Mouse (Mus musculus) hindbrain, embryonic 13.5 days (tissue): Measurements from ENCODE around the gene Prkcq. TPM values are rescaled to one million over a fixed set of nuclear protein-coding genes. Genes with fewer than 3 reads are reported as not detected.

Source experiments
- ATAC-seq: fragments of 200-750 bp; cut with Nextera tagmentation; 2 replicates; pipeline ENCODE4 v1.8.0; 2017; ENCODE audit warnings: moderate TSS enrichment; ENCODE audit not compliant: low FRiP score
- H3K27ac ChIP-seq: fragments of 300-500 bp; sonication (generic); 2 replicates; pipeline ENCODE4 v1.5.1; 2015; ENCODE audit warnings: inconsistent platforms, mild to moderate bottlenecking, moderate library complexity
- H3K27me3 ChIP-seq: fragments of 300-500 bp; sonication (generic); 2 replicates; pipeline ENCODE4 v1.6.1; 2015; ENCODE audit warnings: mild to moderate bottlenecking, inconsistent platforms
- H3K36me3 ChIP-seq: fragments of 300-500 bp; sonication (generic); 2 replicates; pipeline ENCODE4 v1.6.1; 2015; ENCODE audit warnings: mild to moderate bottlenecking, inconsistent platforms
- H3K4me1 ChIP-seq: fragments of 300-500 bp; sonication (generic); replicated peaks from 2 replicates; pipeline ENCODE4 v1.6.1; 2015; ENCODE audit warnings: inconsistent platforms
- H3K4me2 ChIP-seq: fragments of 300-500 bp; sonication (generic); 2 replicates; pipeline ENCODE4 v1.6.1; 2015; ENCODE audit warnings: inconsistent platforms, mild to moderate bottlenecking, moderate library complexity
- H3K4me3 ChIP-seq: fragments of 300-500 bp; sonication (generic); 2 replicates; pipeline ENCODE4 v1.5.1; 2015; ENCODE audit warnings: mild to moderate bottlenecking, inconsistent platforms
- H3K9ac ChIP-seq: fragments of 300-500 bp; sonication (generic); 2 replicates; pipeline ENCODE4 v1.6.1; 2015; ENCODE audit warnings: mild to moderate bottlenecking, inconsistent platforms
- H3K9me3 ChIP-seq: fragments of 300-500 bp; sonication (generic); 2 replicates; pipeline ENCODE4 v1.6.1; 2016; ENCODE audit warnings: inconsistent platforms
- whole genome bisulfite sequencing: fragments of 180-500 bp; shearing (Covaris S2); methylation state at CpG from one replicate; pipeline ENCODE4 v1.1.7; 2015; 5-methylcytosine and 5-hydroxymethylcytosine counted together
- polyA plus RNA-seq: library from polyadenylated mRNA; unstranded; fragments of >200 nt; fragmentation: Nextera tagmentation; extraction: Ambion mirVana; gene quantifications from 2 replicates; pipeline ENCODE4 v1.2.1, GENCODE M21; 2015

Gene Prkcq
- polyA plus RNA-seq, 1 experiment from 2014 or later: 7.2 TPM

DNA sequence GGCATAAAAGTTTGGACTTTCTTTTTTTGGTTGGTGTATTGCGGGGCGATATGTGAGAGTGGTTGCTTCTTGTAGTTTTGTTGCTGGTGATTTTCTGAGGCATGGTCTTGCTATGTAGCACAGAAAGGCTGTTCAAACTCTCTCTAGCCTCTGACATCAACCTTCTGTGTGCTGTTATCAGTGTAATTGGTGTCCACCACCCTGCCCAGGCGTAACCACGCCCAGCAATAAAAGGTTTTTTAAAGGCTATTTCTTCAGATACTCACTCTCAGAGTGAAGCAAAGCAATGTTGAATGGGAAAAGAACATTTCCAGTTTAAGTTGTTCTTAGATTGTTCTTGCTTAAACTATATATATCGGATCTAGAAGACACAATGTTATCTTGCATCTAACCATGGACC is 60.1 kb downstream of the Prkcq start:
- 94% methylated on average over 5 of the region's 5 CpGs for WGBS
- no peak for ATAC-seq
- H3K27ac ChIP-seq: no peak overlapping the region
- H3K36me3 ChIP-seq: no peaks in the 10 kb centered on the region
- H3K9ac ChIP-seq: no peak overlapping the region
- H3K4me2 ChIP-seq: no peak overlapping the region
- H3K4me3 ChIP-seq: no peak overlapping the region
- H3K27me3 ChIP-seq: no peaks in the 10 kb centered on the region
- no peaks in the 10 kb centered on the region for H3K9me3 ChIP-seq
- H3K4me1 ChIP-seq: no peaks in the 10 kb centered on the region

DNA sequence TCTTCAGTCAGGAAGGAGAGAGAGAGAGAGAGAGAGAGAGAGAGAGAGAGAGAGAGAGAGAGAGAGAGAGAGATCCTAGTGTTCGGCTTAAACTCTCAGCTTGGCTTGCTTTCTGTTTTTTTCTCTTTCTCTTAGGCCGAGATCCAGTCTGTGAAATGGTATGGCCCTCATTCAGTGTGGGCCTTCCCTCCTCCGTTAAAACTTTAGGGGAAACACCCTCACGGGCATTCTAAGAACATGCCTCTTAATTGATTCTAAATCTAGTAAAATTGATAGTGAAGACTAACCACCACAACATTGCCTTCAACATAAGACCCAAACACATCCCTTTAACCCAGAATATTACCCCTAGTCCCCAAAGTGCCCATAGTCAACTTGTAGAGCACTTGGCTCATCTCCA is 66.3 kb downstream of the Prkcq start:
- Histone ChIP-seq H3K36me3 (no peaks in the 10 kb centered on the region), H3K9me3 (no peaks in the 10 kb centered on the region), H3K4me1 (no peaks in the 10 kb centered on the region), H3K4me2 (no peak overlapping the region), H3K27ac (no peak overlapping the region), H3K9ac (no peak overlapping the region), H3K4me3 (no peak overlapping the region), H3K27me3 (no peaks in the 10 kb centered on the region)
- WGBS: 88% methylated on average over 4 of the region's 4 CpGs
- no peak for ATAC-seq

GRCm38 (mm10) chr2:11239523-11239922 is 67.6 kb downstream of the Prkcq start:
- Histone ChIP-seq H3K9ac (no peak overlapping the region), H3K9me3 (no peaks in the 10 kb centered on the region), H3K4me3 (no peak overlapping the region), H3K4me1 (no peaks in the 10 kb centered on the region), H3K36me3 (no peaks in the 10 kb centered on the region), H3K27ac (no peak overlapping the region), H3K4me2 (no peak overlapping the region), H3K27me3 (no peaks in the 10 kb centered on the region)
- no peak for ATAC-seq

- Histone ChIP-seq H3K27me3 (no peaks in the 10 kb centered on the region), H3K4me3 (no peak overlapping the region), H3K27ac (no peak overlapping the region), H3K9ac (no peak overlapping the region), H3K9me3 (no peaks in the 10 kb centered on the region), H3K36me3 (no peaks in the 10 kb centered on the region), H3K4me1 (no peaks in the 10 kb centered on the region), H3K4me2 (no peak overlapping the region)
- WGBS: 85% methylated on average over 7 of the region's 7 CpGs
- ATAC-seq: no peak
Observed at GRCm38 (mm10) chr2:11245926-11246325, 74.0 kb downstream of the Prkcq start.

DNA sequence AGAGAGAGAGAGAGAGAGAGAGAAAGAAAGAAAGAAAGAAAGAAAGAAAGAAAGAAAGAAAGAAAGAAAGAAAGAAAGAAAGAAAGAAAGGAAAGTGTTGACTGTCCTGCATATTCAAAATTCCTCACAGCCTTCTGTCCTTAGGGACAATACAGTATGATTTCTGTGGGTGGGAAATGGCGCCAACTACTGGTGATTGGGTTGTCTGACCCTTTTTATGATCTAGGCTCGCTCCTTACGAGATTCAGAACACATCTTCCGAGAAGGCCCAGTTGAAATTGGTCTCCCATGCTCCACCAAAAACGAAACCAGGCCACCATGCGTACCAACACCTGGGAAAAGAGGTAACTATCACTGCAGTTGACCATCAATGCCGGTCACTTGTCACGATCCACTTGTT is 82.0 kb downstream of the Prkcq start:
- H3K36me3 ChIP-seq: no peaks in the 10 kb centered on the region
- no peak overlapping the region for H3K4me2 ChIP-seq
- ATAC-seq: no peak
- H3K4me1 ChIP-seq: no peaks in the 10 kb centered on the region
- H3K4me3 ChIP-seq: no peak overlapping the region
- no peaks in the 10 kb centered on the region for H3K27me3 ChIP-seq
- WGBS: 61% methylated on average over 8 of the region's 8 CpGs
- H3K9ac ChIP-seq: no peak overlapping the region
- H3K27ac ChIP-seq: no peak overlapping the region
- H3K9me3 ChIP-seq: no peaks in the 10 kb centered on the region

DNA sequence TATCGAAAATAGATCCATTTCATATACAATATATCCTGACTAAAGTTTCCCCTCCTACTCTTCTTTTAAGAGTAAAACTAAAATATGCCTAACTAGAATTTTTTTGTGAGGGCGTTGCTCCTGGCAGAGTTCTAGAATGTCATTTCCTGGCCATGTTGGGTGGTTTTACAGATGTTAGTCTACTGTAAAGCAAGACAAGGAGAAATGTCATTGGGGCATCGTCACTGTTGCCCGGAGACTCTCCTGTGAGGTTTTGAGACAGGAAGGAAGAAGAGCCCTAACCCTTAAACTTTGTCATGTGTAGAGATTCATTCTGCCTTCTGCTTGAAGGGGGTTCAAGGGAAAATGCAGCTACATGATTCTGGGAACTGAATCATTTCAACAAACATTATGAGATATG is 82.5 kb downstream of the Prkcq start:
- H3K9me3 ChIP-seq: no peaks in the 10 kb centered on the region
- H3K27ac ChIP-seq: no peak overlapping the region
- H3K4me1 ChIP-seq: no peaks in the 10 kb centered on the region
- no peak overlapping the region for H3K4me3 ChIP-seq
- no peak for ATAC-seq
- 94% methylated on average over 4 of the region's 4 CpGs for WGBS
- no peak overlapping the region for H3K9ac ChIP-seq
- H3K27me3 ChIP-seq: no peaks in the 10 kb centered on the region
- H3K36me3 ChIP-seq: no peaks in the 10 kb centered on the region
- no peak overlapping the region for H3K4me2 ChIP-seq

DNA sequence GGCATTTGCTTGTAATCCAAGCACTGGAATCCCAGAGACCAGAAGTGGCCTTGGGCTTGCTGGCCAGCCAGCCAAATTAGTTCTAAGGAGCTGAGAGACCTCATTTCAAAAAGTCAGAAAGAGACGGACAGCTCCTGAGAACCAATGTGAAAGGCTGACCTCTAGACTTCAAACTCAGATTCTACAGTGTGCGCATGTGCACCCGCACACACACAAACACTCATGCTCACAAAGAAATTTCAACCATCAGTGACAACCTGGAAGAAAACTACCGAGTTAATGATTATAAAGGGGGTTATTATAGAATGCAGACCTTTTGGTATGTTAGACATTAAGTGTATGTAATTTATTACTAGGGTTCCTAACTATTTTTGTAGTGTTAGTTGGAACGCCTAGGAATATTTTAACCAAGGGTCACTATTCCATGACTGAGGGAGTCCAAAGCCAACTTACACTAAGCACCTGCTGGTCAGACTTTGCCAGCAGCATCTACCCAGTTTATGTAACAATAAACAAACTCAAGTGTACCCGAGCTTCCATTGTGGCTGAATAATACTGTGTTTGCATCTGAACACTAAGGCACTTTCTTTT is 85.4 kb downstream of the Prkcq start:
- H3K4me3 ChIP-seq: no peak overlapping the region
- no peak overlapping the region for H3K4me2 ChIP-seq
- H3K9me3 ChIP-seq: no peaks in the 10 kb centered on the region
- WGBS: 83% methylated on average over 6 of the region's 6 CpGs
- H3K4me1 ChIP-seq: no peaks in the 10 kb centered on the region
- H3K36me3 ChIP-seq: no peaks in the 10 kb centered on the region
- H3K9ac ChIP-seq: no peak overlapping the region
- no peak for ATAC-seq
- H3K27me3 ChIP-seq: no peaks in the 10 kb centered on the region
- no peak overlapping the region for H3K27ac ChIP-seq

- ATAC-seq: no peak
- no peaks in the 10 kb centered on the region for H3K9me3 ChIP-seq
- no peaks in the 10 kb centered on the region for H3K27me3 ChIP-seq
- H3K36me3 ChIP-seq: no peaks in the 10 kb centered on the region
- WGBS: 88% methylated on average over 1 of the region's 1 CpGs
- no peak overlapping the region for H3K9ac ChIP-seq
- no peak overlapping the region for H3K4me2 ChIP-seq
- no peaks in the 10 kb centered on the region for H3K4me1 ChIP-seq
- H3K4me3 ChIP-seq: no peak overlapping the region
- no peak overlapping the region for H3K27ac ChIP-seq
Observed at GRCm38 (mm10) chr2:11258181-11258580, 86.3 kb downstream of the Prkcq start.

GRCm38 (mm10) chr2:11259361-11259760 is 87.5 kb downstream of the Prkcq start:
- H3K4me3 ChIP-seq: no peak overlapping the region
- H3K4me1 ChIP-seq: no peaks in the 10 kb centered on the region
- WGBS: 99% methylated on average over 5 of the region's 5 CpGs
- no peak for ATAC-seq
- H3K27ac ChIP-seq: no peak overlapping the region
- H3K4me2 ChIP-seq: no peak overlapping the region
- no peaks in the 10 kb centered on the region for H3K27me3 ChIP-seq
- no peaks in the 10 kb centered on the region for H3K9me3 ChIP-seq
- no peak overlapping the region for H3K9ac ChIP-seq
- no peaks in the 10 kb centered on the region for H3K36me3 ChIP-seq

DNA sequence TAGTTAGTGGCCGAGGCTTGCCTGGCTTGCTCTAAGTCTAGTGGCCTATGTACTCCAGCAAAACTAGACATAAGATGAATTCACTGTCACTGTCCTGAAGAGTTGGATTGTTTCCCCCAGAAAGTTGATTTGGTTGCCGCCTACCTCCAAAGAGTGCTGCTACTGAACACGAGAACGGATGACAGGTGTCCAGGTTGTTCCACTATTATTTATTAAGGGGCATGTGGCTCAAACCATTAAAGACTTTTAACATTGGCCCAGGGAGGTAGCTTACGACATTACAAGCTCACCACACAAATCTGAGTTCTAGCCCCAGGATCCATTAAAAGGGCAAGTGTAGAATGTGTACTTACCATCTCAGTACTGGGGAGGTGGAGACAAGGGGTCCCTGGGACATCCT is 92.9 kb downstream of the Prkcq start:
- Histone ChIP-seq H3K27me3 (no peaks in the 10 kb centered on the region), H3K4me3 (no peak overlapping the region), H3K4me2 (no peak overlapping the region), H3K27ac (no peak overlapping the region), H3K36me3 (no peaks in the 10 kb centered on the region), H3K4me1 (no peaks in the 10 kb centered on the region), H3K9me3 (no peaks in the 10 kb centered on the region), H3K9ac (no peak overlapping the region)
- 93% methylated on average over 5 of the region's 5 CpGs for WGBS
- no peak for ATAC-seq

- ATAC-seq: no peak
- Histone ChIP-seq H3K36me3 (no peaks in the 10 kb centered on the region), H3K9ac (no peak overlapping the region), H3K27ac (no peak overlapping the region), H3K4me3 (no peak overlapping the region), H3K9me3 (no peaks in the 10 kb centered on the region), H3K27me3 (no peaks in the 10 kb centered on the region), H3K4me1 (no peaks in the 10 kb centered on the region), H3K4me2 (no peak overlapping the region)
- WGBS: 79% methylated on average over 9 of the region's 9 CpGs
Observed at GRCm38 (mm10) chr2:11265455-11265854, 93.5 kb downstream of the Prkcq start.

DNA sequence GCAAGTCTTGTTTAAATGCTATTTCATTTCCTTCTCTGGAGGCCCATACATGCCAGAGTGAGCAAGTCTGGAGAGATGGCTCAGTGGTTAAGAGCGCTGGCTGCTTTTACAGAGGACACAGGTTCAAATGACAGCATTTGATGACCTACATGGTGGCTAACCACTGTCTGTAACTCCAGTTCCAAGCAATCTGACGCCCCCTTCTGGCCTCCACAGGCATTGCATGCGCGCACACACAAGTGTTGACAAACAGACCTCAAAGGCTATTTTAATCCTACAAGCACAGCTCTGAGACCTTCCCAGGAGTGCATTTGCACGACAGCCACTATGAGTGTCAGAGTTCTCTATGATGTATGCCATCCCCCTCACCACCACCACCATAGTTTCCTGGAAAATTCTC is 94.4 kb downstream of the Prkcq start:
- H3K27me3 ChIP-seq: no peaks in the 10 kb centered on the region
- no peak overlapping the region for H3K9ac ChIP-seq
- no peak overlapping the region for H3K27ac ChIP-seq
- no peaks in the 10 kb centered on the region for H3K9me3 ChIP-seq
- no peak overlapping the region for H3K4me3 ChIP-seq
- WGBS: 66% methylated on average over 5 of the region's 5 CpGs
- no peak for ATAC-seq
- no peak overlapping the region for H3K4me2 ChIP-seq
- no peaks in the 10 kb centered on the region for H3K4me1 ChIP-seq
- H3K36me3 ChIP-seq: no peaks in the 10 kb centered on the region

DNA sequence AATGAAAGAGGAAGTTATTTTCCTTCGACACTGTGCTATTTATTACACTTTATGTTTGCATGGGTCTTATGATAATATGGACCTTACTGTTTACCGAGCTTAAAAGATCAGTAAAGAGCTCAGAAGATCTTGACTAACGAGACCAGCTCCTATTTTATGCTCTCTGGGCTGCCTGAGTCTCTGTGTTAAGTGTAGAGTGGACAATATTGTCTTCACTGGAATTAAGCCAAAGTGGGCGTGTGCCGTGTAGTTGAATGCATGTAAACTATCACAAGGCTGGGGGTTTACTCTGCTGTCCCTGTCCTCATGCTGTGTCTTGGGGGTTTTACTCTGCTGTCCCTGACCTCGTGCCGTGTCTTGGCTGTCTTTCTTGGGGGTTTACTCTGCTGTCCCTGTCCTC is 107.1 kb downstream of the Prkcq start:
- WGBS: 81% methylated on average over 7 of the region's 7 CpGs
- Histone ChIP-seq H3K4me3 (no peak overlapping the region), H3K4me1 (no peaks in the 10 kb centered on the region), H3K27ac (no peak overlapping the region), H3K36me3 (no peaks in the 10 kb centered on the region), H3K9ac (no peak overlapping the region), H3K9me3 (no peaks in the 10 kb centered on the region), H3K27me3 (no peaks in the 10 kb centered on the region), H3K4me2 (no peak overlapping the region)
- ATAC-seq: no peak

DNA sequence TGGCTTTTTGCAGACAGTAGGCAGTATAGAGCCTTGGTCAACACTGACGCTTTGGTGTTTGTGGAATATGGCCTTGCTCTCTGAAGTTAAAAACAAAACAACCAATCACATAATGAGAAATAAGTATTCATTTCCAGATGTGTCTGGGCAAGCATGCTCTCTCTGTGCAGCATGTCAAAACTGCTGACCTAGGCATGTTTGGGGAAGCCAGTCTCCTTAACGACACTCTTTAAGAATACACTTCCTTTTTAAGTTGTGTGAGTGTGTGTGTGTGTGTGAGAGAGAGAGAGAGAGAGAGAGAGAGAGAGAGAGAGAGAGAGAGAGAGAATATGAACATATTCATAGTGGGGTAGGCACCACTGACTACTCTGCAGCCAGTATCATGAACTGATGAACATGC is 108.3 kb downstream of the Prkcq start:
- Histone ChIP-seq H3K4me3 (no peak overlapping the region), H3K4me1 (no peaks in the 10 kb centered on the region), H3K9ac (no peak overlapping the region), H3K36me3 (no peaks in the 10 kb centered on the region), H3K9me3 (no peaks in the 10 kb centered on the region), H3K4me2 (no peak overlapping the region), H3K27ac (no peak overlapping the region), H3K27me3 (no peaks in the 10 kb centered on the region)
- 81% methylated on average over 2 of the region's 2 CpGs for WGBS
- ATAC-seq: no peak
